ENCODE assay signal across 9 mouse cellular contexts in genomic region chr12:75656580-75656979, GRCm38 (mm10). TPM values are rescaled to one million over a fixed set of nuclear protein-coding genes. Genes with fewer than 3 reads are reported as not detected.
DNase-seq lines count a peak whose midpoint lies in the region; ATAC-seq and TF ChIP-seq lines count a peak whose summit lies in the region.
"Had no signal": no experiment of that assay in that cellular context is flagged by ENCODE, and none has a peak within 500 bp of the region (broad histone marks: within the 10 kb centered on the region; RNA-seq: fewer than 3 reads in every experiment).

No protein-coding gene starts in this region.

- 23% methylated on average over 3 of the region's 3 CpGs for WGBS in forebrain, postnatal 0 days
- 31% methylated on average over 3 of the region's 3 CpGs for WGBS in midbrain, embryonic 13.5 days

- no peak overlapping the region for H3K4me3 ChIP-seq in forebrain, postnatal 0 days (ENCODE audit: low read depth, low read length)
- no peak overlapping the region for H3K4me3 ChIP-seq in midbrain, embryonic 13.5 days (replicated peaks)
- H3K4me3 ChIP-seq: heart, embryonic 15.5 days had no signal

- no peaks in the 10 kb centered on the region for H3K36me3 ChIP-seq in forebrain, postnatal 0 days (ENCODE audit: insufficient read depth)
- no peaks in the 10 kb centered on the region for H3K36me3 ChIP-seq in midbrain, embryonic 13.5 days
- H3K36me3 ChIP-seq: heart, embryonic 15.5 days had no signal

- H3K9me3 ChIP-seq in forebrain, postnatal 0 days (ENCODE audit: low read length) = no peaks in the 10 kb centered on the region
- no peaks in the 10 kb centered on the region for H3K9me3 ChIP-seq in midbrain, embryonic 13.5 days
- H3K9me3 ChIP-seq: heart, embryonic 15.5 days had no signal

- H3K9ac ChIP-seq in forebrain, postnatal 0 days = no peak overlapping the region
- H3K9ac ChIP-seq in midbrain, embryonic 13.5 days (replicated peaks) = no peak overlapping the region
- H3K9ac ChIP-seq: heart, embryonic 15.5 days had no signal

- TF ChIP-seq CTCF in forebrain, postnatal 0 days (IDR thresholded peaks at IDR 0.05; ENCODE audit: low read depth) = peak; percentile 84

- no peaks in the 10 kb centered on the region for H3K27me3 ChIP-seq in forebrain, postnatal 0 days (ENCODE audit: insufficient read depth, low read length)
- H3K27me3 ChIP-seq in midbrain, embryonic 13.5 days = no peaks in the 10 kb centered on the region
- H3K27me3 ChIP-seq: heart, embryonic 15.5 days had no signal

- no peak overlapping the region for H3K4me2 ChIP-seq in forebrain, postnatal 0 days (ENCODE audit: low read depth)
- H3K4me2 ChIP-seq in midbrain, embryonic 13.5 days (replicated peaks) = no peak overlapping the region
- H3K4me2 ChIP-seq: heart, embryonic 15.5 days had no signal

- intact Hi-C loops in left cerebral cortex, postnatal 14 days (cut with DNase I) = loop anchor here (2.0 to 10.0 kb wide), 2 partner anchors 192 to 1332 kb away; no protein-coding TSS in a partner anchor

- DNase-seq in frontal cortex, postnatal 25 days (ENCODE audit: low spot score in 2 of 2) = no peak
- peak; percentile 13 for DNase-seq in thymus, postnatal 14 days
- no peak for DNase-seq in thymus, postnatal 10 days (ENCODE audit: low spot score in 2 of 2)
- DNase-seq in forebrain, postnatal 0 days = peak; percentile 62
- DNase-seq in left cerebral cortex, postnatal 14 days (ENCODE audit: low spot score in 2 of 2) = peak; percentile 53 to 61
- DNase-seq in right cerebral cortex, adult 2 months (ENCODE audit: low spot score in 2 of 2) = peak; percentile 42

- no peak overlapping the region for H3K27ac ChIP-seq in forebrain, postnatal 0 days (ENCODE audit: low read depth, low read length)
- no peak overlapping the region for H3K27ac ChIP-seq in midbrain, embryonic 13.5 days
- H3K27ac ChIP-seq: heart, embryonic 15.5 days had no signal

- H3K4me1 ChIP-seq in forebrain, postnatal 0 days (ENCODE audit: insufficient read depth) = no peaks in the 10 kb centered on the region
- no peaks in the 10 kb centered on the region for H3K4me1 ChIP-seq in midbrain, embryonic 13.5 days (replicated peaks)
- H3K4me1 ChIP-seq: heart, embryonic 15.5 days had no signal

- peak; percentile 96 for ATAC-seq in frontal cortex, adult (ENCODE audit: low TSS enrichment)
- ATAC-seq in forebrain, postnatal 0 days = peak; percentile 69; the same call in 1 of the 2 replicates
- no peak for ATAC-seq in midbrain, embryonic 13.5 days

RNA-seq across cellular contexts. Expression of gene Wdr89, which starts 12.8 kb away (rescaled TPM):
- total RNA-seq in forebrain, postnatal 0 days (2014; rRNA removed) = 3.8 and 4.8 TPM in 2 replicates
- 3.1 and 4.9 TPM in 2 replicates for polyA plus RNA-seq in forebrain, postnatal 0 days (2015; fragmentation: Nextera tagmentation; extraction: Ambion mirVana)
- 1 to 10 TPM; 2.4 to 2.5 TPM for total RNA-seq in left cerebral cortex, postnatal 14 days (2021)
- polyA plus RNA-seq in midbrain, embryonic 13.5 days (2015; fragmentation: Nextera tagmentation; extraction: Ambion mirVana) = 7.3 and 7.5 TPM in 2 replicates

Comparison
In these comparisons a context has a peak if more than half of its experiments do, and no peak if none do; other contexts are left out.
1. DNase-seq: peak in thymus, postnatal 14 days (single experiment), forebrain, postnatal 0 days (single experiment), left cerebral cortex, postnatal 14 days (2 of 2) and right cerebral cortex, adult 2 months (2 of 2); none in frontal cortex, postnatal 25 days (0 of 2) and thymus, postnatal 10 days (0 of 2).